Mouse (Mus musculus) adrenal gland (tissue): Measurements from ENCODE around the gene Srgap3.

Experiments used
- intact Hi-C: fragments of 180-260 bp; cut with DNase I; formaldehyde crosslinking; loops from one replicate; pipeline ENCODE4 v1.15.1; 2025

Gene Srgap3

GRCm38 (mm10) chr6:112916243-112916642 is 30.8 kb downstream of the Srgap3 start:
- intact Hi-C loops, result no loop called here

DNA sequence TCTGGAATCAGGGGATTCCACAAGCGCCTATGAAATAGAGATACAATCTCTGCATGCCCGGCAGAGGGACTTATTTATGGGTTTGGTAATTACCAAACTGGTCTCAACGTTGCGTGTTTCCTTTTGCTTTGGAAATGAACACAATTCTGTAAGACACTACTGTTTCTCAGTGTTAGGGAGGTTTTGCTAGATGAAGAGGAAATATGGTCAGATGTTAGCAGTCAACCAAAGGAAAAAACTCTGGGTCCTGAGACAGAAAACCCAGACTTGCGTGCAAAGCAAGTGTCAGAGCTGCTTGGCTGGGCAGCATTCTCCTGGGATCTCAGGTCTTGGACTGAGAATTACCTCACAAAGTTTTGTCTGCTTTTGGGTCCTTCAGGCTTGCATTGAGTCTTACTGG is 34.5 kb downstream of the Srgap3 start:
- intact Hi-C loops, result no loop called here

DNA sequence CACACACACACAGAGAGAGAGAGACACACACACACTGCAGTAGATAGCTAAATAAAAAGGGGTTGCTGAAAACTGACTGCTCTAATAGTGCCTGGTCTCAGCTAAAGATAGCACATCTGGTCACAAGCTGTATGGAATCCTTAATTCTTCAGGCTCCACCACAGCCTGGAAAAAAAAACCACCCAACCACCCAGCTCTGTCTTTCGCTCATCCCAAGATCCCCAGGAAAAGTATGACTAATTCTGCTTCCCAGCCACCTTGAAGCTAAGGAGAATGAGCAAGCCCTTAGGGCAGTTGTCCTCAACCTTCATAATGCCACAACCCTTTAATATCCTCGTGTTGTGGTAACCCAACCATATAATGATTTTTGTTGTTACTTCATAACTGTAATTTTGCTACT is 37.4 kb downstream of the Srgap3 start:
- intact Hi-C loops, result no loop called here

DNA sequence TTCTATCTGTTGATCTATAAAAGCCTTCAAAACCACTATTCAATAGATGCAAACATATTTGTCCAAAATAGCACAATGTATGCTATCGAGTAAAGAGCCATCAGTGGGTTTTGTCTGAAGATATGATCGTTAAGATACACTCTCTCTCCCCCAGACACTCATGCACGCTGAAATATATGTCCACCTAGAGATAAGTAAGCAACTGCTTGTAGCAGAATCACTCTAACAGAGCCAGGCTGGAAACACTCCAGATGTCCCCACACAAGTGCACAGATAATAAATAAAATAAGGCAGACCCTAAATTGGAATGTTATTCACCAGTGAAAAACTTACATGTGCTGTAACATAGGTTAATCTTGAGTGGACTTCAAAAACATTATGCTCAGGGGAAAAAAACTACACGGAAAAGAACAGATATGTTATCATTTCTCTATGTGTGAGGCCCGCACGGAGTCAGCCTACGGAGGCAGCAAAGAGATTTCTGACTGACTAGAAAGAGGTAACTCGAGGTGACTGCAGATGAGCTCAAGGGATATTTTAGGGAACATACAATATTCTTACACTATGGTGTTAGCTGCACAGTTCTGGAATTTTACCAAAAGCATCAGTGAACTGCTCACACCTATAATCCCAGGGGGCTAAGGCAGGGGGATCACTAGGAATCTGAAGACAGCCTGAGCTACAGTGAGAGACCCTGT is 39.0 kb downstream of the Srgap3 start:
- intact Hi-C loops, result no loop called here

DNA sequence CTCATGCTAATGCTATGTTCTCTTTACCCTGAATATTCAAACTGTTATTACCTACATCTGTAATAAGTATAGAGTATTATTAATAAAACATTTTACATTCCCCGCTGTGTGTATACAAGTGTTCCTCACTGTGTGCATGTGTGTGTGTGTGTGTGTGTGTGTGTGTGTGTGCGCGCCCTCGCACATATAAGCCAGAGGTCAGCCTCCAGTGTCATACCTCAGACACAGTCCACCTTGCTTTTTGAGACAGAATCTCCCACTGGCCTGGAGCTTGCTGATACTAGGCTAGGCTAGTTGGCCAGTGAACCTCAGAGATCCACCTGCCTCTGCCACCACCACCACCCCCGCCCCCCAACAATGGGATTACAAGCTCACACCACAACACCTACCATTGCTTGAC is 43.3 kb downstream of the Srgap3 start:
- intact Hi-C loops, result no loop called here

DNA sequence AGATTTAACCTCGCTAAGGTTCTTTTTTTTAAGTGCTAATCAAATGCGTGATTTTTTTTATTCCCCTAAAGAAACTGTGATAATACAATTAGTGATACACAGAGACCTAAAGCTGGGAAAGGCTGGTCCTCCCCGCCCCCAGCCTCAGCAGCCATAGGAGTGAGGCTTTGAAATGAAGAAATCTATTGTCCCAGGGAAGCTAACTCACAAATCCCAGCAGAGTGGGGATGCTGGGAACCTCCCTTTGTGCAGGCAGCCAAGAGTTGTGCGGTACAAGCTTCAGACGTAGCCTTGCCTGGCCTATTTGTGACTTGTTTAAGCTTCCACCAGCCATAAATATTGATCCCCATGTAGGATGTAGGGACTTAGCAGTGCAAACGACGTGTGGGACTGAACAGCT is 43.8 kb downstream of the Srgap3 start:
- intact Hi-C loops, result no loop called here

- intact Hi-C loops, result no loop called here
Observed at GRCm38 (mm10) chr6:112902791-112903190, 44.3 kb downstream of the Srgap3 start.

DNA sequence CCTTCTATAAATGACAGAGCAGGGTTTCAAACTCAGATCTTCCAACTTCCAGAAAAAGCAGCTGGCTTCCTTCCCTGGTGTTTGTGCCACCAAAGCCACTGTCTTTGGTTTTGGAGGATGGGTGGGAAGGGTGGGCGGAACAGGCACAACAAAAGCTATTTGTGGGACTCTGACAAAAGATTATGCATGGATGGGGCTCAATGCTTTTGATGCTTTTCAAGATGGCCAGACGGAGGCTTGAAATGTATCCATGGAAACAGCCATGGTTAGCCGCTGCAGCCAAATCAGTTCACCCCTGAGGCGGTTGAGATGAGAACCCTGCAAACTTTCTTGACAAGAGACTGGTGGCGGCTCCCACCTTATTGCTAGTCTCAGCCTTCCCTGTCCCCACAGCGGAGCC is 46.8 kb downstream of the Srgap3 start:
- intact Hi-C loops, result no loop called here

GRCm38 (mm10) chr6:112899711-112900110 is 47.4 kb downstream of the Srgap3 start:
- intact Hi-C loops, result no loop called here

- intact Hi-C loops, result no loop called here
Observed at GRCm38 (mm10) chr6:112899276-112899675, 47.8 kb downstream of the Srgap3 start.

DNA sequence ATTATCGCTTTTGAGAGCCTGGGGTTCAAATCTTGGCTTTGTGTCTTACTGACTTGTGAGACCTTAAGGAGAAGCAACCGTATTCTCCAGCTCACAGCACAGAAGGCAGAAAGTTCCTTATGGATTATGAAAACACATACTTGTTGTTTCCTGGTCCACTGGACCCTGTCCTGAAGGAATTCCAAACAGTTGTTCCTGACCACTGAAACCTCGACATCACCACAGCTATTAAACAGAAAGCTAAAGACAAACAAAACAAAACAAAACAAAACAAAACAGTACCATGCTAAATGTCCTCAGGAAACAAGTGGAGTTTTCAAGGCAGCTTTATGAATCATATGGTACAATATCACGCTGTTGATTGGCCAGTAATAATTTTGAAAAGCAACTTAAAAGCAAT is 48.6 kb downstream of the Srgap3 start:
- intact Hi-C loops, result no loop called here

DNA sequence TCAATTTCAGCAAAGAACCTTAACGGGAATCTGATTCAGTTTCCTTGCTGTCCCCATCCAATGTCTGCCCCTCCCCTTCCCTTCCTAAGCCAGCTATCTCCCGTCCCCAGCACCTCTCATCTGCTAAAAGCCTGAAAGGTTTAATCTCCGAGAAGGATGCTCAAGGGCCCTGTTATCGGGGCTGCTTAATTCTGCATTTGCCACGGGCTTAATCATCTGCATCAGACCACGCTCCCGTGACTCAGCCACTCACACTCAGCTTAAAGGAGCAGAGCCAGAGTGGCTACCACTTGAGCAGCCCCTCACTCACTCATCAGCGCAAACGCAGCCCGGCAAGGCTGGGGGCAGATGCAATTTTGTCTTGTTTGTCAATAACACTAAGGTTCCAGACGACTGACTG is 50.7 kb downstream of the Srgap3 start:
- intact Hi-C loops, result no loop called here

DNA sequence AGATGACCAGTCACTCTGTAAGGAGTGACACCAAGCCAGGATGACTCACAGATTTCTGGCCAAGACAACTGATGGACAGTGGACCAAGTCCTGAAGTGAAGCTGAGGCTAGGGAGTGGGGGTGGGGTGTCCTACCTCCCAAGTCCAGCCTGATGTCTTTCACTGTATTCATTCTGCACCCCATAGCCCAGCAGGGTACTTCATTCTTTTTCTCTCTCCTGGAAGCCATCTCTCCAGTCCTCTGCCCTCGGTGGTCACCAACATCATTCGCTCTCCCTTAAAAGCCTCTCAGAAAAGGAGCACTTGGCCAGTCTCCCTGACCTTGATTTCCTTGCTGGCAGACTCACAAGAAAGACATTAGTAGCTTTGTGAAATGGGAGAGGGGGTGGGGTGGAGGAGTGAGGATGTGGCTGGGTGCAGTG is 56.7 kb downstream of the Srgap3 start:
- intact Hi-C loops, result no loop called here

GRCm38 (mm10) chr6:112883588-112884135 is 63.4 kb downstream of the Srgap3 start:
- intact Hi-C loops, result no loop called here

GRCm38 (mm10) chr6:112880048-112880534 is 67.0 kb downstream of the Srgap3 start:
- intact Hi-C loops, result no loop called here

DNA sequence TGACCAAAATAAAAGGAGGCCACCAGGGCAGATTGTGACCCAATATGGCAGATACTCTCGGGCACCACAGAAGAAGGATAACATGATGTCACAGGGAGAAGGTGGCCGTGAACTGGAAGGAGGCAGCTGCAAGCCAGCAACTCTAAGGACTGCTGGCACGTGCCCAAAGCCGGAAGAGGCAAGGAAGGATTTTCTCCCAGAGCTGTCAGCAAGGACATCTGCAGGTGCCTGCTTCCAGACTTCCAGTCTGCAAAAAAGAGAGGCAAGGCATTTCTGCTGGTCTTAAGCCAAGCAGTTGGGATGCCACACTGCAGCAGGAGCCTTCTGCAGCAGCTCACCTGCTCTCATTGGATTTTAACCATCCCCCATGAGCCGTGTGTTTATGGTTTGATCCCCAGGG is 67.9 kb downstream of the Srgap3 start:
- intact Hi-C loops, result no loop called here

DNA sequence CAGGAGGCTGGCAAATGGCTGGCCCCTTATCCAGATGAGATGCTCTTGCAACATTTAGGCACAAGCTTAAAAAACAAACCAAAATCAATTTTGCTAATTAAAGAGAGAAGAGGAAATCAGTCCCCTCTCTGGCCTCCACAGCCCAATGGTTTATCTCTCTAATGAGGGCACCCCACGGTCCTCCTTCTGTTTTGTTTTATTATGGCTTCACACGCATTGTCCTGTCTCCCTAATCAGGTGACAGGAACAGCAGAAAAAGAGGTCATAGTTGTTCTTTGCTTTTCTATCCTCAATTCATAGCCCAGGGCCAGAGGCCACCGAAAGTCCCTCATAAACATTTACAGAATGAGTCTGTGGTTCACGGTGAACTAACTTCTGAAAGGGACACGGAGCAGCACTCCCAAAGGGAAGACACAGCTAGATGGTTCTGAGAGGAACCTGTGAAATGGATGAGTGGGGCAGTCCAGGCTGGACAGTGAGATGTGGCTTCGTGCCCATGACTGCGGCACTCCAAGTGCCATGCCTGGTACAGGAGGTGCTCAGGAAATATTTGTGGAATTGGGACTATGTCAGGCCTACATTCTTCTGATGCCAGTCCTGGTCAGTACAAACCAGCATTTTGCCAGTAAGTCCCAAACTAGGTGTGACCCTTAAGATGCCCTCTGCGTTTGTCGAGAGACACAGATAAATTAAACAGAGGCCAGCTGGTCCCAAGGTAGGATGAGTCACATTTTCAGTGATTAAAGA is 73.8 kb downstream of the Srgap3 start:
- intact Hi-C loops, result no loop called here

DNA sequence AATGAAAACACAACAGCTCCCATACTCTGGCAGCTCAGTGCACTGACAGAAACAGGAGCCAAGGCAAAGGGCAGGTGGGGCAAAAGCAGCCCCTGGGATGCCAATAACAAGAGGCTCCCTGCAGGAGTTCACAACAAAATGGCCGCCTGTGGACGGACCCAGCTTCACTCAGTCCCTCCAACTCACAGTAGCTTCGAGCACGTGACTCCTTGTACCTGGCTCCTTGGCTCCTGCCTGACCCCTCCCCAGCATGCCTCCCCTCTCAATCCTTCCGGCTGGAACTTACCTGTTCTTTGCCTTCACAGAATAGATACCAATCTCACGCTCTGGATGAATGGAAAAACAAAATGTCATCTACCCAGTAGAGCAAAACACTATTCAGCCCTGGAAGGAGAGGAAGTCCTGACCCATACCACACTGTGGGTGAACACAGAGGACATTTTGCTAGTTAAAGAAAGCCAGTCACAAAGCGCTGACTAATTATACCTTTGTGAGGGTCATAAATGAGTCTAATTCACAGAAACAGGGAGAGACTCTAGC is 75.8 kb downstream of the Srgap3 start:
- intact Hi-C loops, result no loop called here

GRCm38 (mm10) chr6:112868197-112868957 is 78.7 kb downstream of the Srgap3 start:
- intact Hi-C loops, result no loop called here

DNA sequence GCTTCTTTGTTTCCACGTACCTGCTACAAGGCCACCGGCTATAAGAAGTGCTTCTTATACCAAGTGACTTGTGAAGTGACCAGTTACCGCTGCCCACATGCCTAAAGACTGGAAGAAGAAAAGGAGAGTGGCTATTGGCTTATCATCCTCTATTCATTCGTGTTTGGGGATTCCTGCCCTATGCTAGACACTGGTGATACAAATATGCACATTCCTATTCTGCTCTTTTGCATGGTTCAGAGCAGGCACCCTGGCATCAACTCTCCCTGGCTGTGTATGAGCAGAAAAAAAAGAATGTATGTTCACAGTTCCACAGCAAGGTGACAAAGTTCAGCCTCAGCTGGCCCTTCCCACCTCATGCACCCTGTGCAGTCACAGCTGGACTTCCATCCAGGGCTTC is 81.0 kb downstream of the Srgap3 start:
- intact Hi-C loops, result no loop called here

DNA sequence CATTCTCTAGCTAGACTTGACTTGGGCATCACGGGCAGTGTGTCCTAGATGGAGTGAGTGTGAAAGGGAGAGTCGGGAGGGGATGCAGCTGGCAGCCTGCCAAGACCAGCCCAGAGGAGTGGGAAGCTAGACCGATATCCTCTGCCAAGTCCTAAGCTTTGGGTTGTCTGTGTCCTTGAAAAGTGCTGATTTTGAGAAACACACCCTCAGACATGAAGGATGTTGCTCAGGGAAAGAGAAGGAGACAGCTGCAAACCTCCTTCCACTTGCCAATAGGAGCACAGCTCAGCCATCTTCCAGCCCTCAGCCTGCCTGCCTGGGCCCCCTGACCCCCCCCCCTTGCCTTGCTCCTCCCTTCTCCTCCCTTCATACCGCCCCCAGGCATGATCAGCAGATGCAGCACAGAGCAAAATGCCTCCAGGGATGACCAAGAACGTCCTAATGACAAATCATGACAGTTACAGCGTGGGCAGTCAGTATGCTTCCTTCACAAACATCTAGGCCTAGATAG is 82.0 kb downstream of the Srgap3 start:
- intact Hi-C loops, result no loop called here
